Mouse (Mus musculus) cerebellum, adult 9-10 months (tissue): ENCODE data around the gene 4632433K11Rik.
"Not testable (repeated sequence)": the region's sequence is repeated elsewhere in the genome, so short reads cannot be mapped to it uniquely, and the experiment has no call there.

Experiments
- DNase-seq: peaks from one replicate; pipeline ENCODE4 v3.0.0; 2022

The 4632433K11Rik gene

GRCm38 (mm10) chr7:5033818-5034217 is at the start of gene 4632433K11Rik:
4632433K11Rik (plus strand) TSS chr7:5034118.
- no peak for DNase-seq

- DNase-seq = no peak
Measured at GRCm38 (mm10) chr7:4988250-4988649, 45.7 kb upstream of the 4632433K11Rik start.

- no peak for DNase-seq
Measured at GRCm38 (mm10) chr7:4993347-4993998, 40.4 kb upstream of the 4632433K11Rik start.

GRCm38 (mm10) chr7:4993999-4994788 is 39.7 kb upstream of the 4632433K11Rik start:
- DNase-seq = no peak

GRCm38 (mm10) chr7:4995268-4996002 is 38.5 kb upstream of the 4632433K11Rik start:
- DNase-seq = no peak

GRCm38 (mm10) chr7:4996003-4996895 is 37.7 kb upstream of the 4632433K11Rik start, which contains the start of gene Zfp579:
Zfp579 (minus strand) TSS chr7:4996158.
- peak; percentile 95 for DNase-seq

- DNase-seq = no peak
Measured at GRCm38 (mm10) chr7:4996934-4997333, 37.0 kb upstream of the 4632433K11Rik start.

GRCm38 (mm10) chr7:4999876-5000275 is 34.0 kb upstream of the 4632433K11Rik start:
- DNase-seq = no peak

GRCm38 (mm10) chr7:5002876-5003275 is 31.0 kb upstream of the 4632433K11Rik start:
- not testable (repeated sequence) for DNase-seq

GRCm38 (mm10) chr7:5008229-5008628 is 25.7 kb upstream of the 4632433K11Rik start:
- no peak for DNase-seq

GRCm38 (mm10) chr7:5012681-5013513 is 21.0 kb upstream of the 4632433K11Rik start:
- DNase-seq = no peak

GRCm38 (mm10) chr7:5014251-5015117 is 19.4 kb upstream of the 4632433K11Rik start, which contains the start of the genes Zfp524 and Fiz1:
Zfp524 (plus strand) TSS chr7:5014415.
Fiz1 (minus strand) TSS chr7:5014697.
- peak; percentile 98 for DNase-seq

- DNase-seq = peak; percentile 96
Measured at GRCm38 (mm10) chr7:5015118-5016001, 18.6 kb upstream of the 4632433K11Rik start, which contains the start of gene Gm44973. Gm44973 (plus strand) TSS chr7:5015496.

GRCm38 (mm10) chr7:5016057-5016456 is 17.9 kb upstream of the 4632433K11Rik start:
- DNase-seq = peak; percentile 77

- peak; percentile 59 for DNase-seq
Measured at GRCm38 (mm10) chr7:5016920-5017319, 17.0 kb upstream of the 4632433K11Rik start.

GRCm38 (mm10) chr7:5017352-5017751 is 16.6 kb upstream of the 4632433K11Rik start:
- DNase-seq = peak; percentile 71

- DNase-seq = no peak
Measured at GRCm38 (mm10) chr7:5017931-5018330, 16.0 kb upstream of the 4632433K11Rik start.

- DNase-seq = peak; percentile 61
Measured at GRCm38 (mm10) chr7:5019576-5019975, 14.3 kb upstream of the 4632433K11Rik start.
